Mouse (Mus musculus): Measurements from ENCODE around the gene Zswim3. TPM values are rescaled to one million over a fixed set of nuclear protein-coding genes. Genes with fewer than 3 reads are reported as not detected.
A peak's percentile ranks its signal among the peaks of the same experiment; 100 is the strongest.

The Zswim3 gene
- polyA plus RNA-seq, 1 experiment from 2014 or later: 8.9 TPM

- no peak overlapping the region for H3K9ac ChIP-seq (ENCODE audit: low read length)
- ATAC-seq (replicated peaks; ENCODE audit: low FRiP score, low TSS enrichment, low read depth) (no peak), DNase-seq (ENCODE audit: low spot score) (no peak)
- H3K36me3 ChIP-seq (ENCODE audit: control insufficient read depth, insufficient read depth, low read length): peaks cover 69% of the 10 kb centered on the region
- H3K4me1 ChIP-seq (replicated peaks; ENCODE audit: control insufficient read depth, insufficient read depth, low read length): peaks cover 19% of the 10 kb centered on the region
- no peaks in the 10 kb centered on the region for H3K27me3 ChIP-seq (replicated peaks; ENCODE audit: control insufficient read depth, insufficient read depth, low read length)
- no peak overlapping the region for H3K4me2 ChIP-seq (ENCODE audit: low read length)
- no peak overlapping the region for H3K4me3 ChIP-seq (ENCODE audit: low read depth, low read length)
- WGBS: 93% methylated on average over 15 of the region's 15 CpGs
- H3K27ac ChIP-seq (ENCODE audit: low read depth): no peak overlapping the region
- no peaks in the 10 kb centered on the region for H3K9me3 ChIP-seq (ENCODE audit: control insufficient read depth, low read length)
Measured at GRCm38 (mm10) chr2:164767812-164768540, 36.9 kb upstream of the Zswim3 start.

GRCm38 (mm10) chr2:164769258-164770037, 35.5 kb upstream of the Zswim3 start, which contains the start of gene Ube2c:
TSS of gene Ube2c (plus strand) at chr2:164769898.
- DNase-seq (ENCODE audit: low spot score): peak; percentile 98
- Histone ChIP-seq H3K4me2 (ENCODE audit: low read length) (peak within 1 kb of the TSS; percentile 83), H3K36me3 (ENCODE audit: control insufficient read depth, insufficient read depth, low read length) (peaks cover 61% of the 10 kb centered on the region), H3K27ac (ENCODE audit: low read depth) (peak within 1 kb of the TSS; percentile 73), H3K27me3 (replicated peaks; ENCODE audit: control insufficient read depth, insufficient read depth, low read length) (no peaks in the 10 kb centered on the region), H3K9me3 (ENCODE audit: control insufficient read depth, low read length) (no peaks in the 10 kb centered on the region), H3K4me3 (ENCODE audit: low read depth, low read length) (peak within 1 kb of the TSS; percentile 98), H3K4me1 (replicated peaks; ENCODE audit: control insufficient read depth, insufficient read depth, low read length) (peaks cover 19% of the 10 kb centered on the region), H3K9ac (ENCODE audit: low read length) (peak within 1 kb of the TSS; percentile 88)
- WGBS: 2% methylated on average over 53 of the region's 53 CpGs
- ATAC-seq (replicated peaks; ENCODE audit: low FRiP score, low TSS enrichment, low read depth): peak; percentile 98

- ATAC-seq (replicated peaks; ENCODE audit: low FRiP score, low TSS enrichment, low read depth): no peak
- 3% methylated on average over 15 of the region's 15 CpGs for WGBS
- H3K4me1 ChIP-seq (replicated peaks; ENCODE audit: control insufficient read depth, insufficient read depth, low read length): peaks cover 19% of the 10 kb centered on the region
- H3K9ac ChIP-seq (ENCODE audit: low read length): peak overlapping the region; percentile 88
- no peaks in the 10 kb centered on the region for H3K9me3 ChIP-seq (ENCODE audit: control insufficient read depth, low read length)
- peak; percentile 60 for DNase-seq (ENCODE audit: low spot score)
- H3K36me3 ChIP-seq (ENCODE audit: control insufficient read depth, insufficient read depth, low read length): peaks cover 54% of the 10 kb centered on the region
- H3K27ac ChIP-seq (ENCODE audit: low read depth): peak overlapping the region; percentile 51; the same call in 1 of the 2 replicates
- H3K27me3 ChIP-seq (replicated peaks; ENCODE audit: control insufficient read depth, insufficient read depth, low read length): no peaks in the 10 kb centered on the region
- peak overlapping the region; percentile 83 for H3K4me2 ChIP-seq (ENCODE audit: low read length)
- peak overlapping the region; percentile 98 for H3K4me3 ChIP-seq (ENCODE audit: low read depth, low read length)
Measured at GRCm38 (mm10) chr2:164770279-164770678, 34.6 kb upstream of the Zswim3 start.

- H3K4me1 ChIP-seq (replicated peaks; ENCODE audit: control insufficient read depth, insufficient read depth, low read length): peaks cover 19% of the 10 kb centered on the region
- 73% methylated on average over 8 of the region's 8 CpGs for WGBS
- H3K9me3 ChIP-seq (ENCODE audit: control insufficient read depth, low read length): no peaks in the 10 kb centered on the region
- peak overlapping the region; percentile 88; the same call in 1 of the 2 replicates for H3K9ac ChIP-seq (ENCODE audit: low read length)
- peaks cover 45% of the 10 kb centered on the region for H3K36me3 ChIP-seq (ENCODE audit: control insufficient read depth, insufficient read depth, low read length)
- H3K4me2 ChIP-seq (ENCODE audit: low read length): peak overlapping the region; percentile 83
- no peak overlapping the region for H3K27ac ChIP-seq (ENCODE audit: low read depth)
- no peak for ATAC-seq (replicated peaks; ENCODE audit: low FRiP score, low TSS enrichment, low read depth)
- H3K4me3 ChIP-seq (ENCODE audit: low read depth, low read length): peak overlapping the region; percentile 98
- no peak for DNase-seq (ENCODE audit: low spot score)
- H3K27me3 ChIP-seq (replicated peaks; ENCODE audit: control insufficient read depth, insufficient read depth, low read length): no peaks in the 10 kb centered on the region
Measured at GRCm38 (mm10) chr2:164771123-164771522, 33.8 kb upstream of the Zswim3 start.

GRCm38 (mm10) chr2:164773229-164773988, 31.5 kb upstream of the Zswim3 start:
- Histone ChIP-seq H3K27me3 (replicated peaks; ENCODE audit: control insufficient read depth, insufficient read depth, low read length) (no peaks in the 10 kb centered on the region), H3K4me1 (replicated peaks; ENCODE audit: control insufficient read depth, insufficient read depth, low read length) (peaks cover 19% of the 10 kb centered on the region), H3K9me3 (ENCODE audit: control insufficient read depth, low read length) (no peaks in the 10 kb centered on the region), H3K36me3 (ENCODE audit: control insufficient read depth, insufficient read depth, low read length) (peaks cover 23% of the 10 kb centered on the region), H3K27ac (ENCODE audit: low read depth) (no peak overlapping the region), H3K4me3 (ENCODE audit: low read depth, low read length) (no peak overlapping the region), H3K4me2 (ENCODE audit: low read length) (no peak overlapping the region), H3K9ac (ENCODE audit: low read length) (no peak overlapping the region)
- ATAC-seq (replicated peaks; ENCODE audit: low FRiP score, low TSS enrichment, low read depth) (no peak), DNase-seq (ENCODE audit: low spot score) (no peak)
- WGBS: 80% methylated on average over 14 of the region's 14 CpGs

GRCm38 (mm10) chr2:164773989-164774364, 30.9 kb upstream of the Zswim3 start:
- Histone ChIP-seq H3K9me3 (ENCODE audit: control insufficient read depth, low read length) (no peaks in the 10 kb centered on the region), H3K4me1 (replicated peaks; ENCODE audit: control insufficient read depth, insufficient read depth, low read length) (peaks cover 19% of the 10 kb centered on the region), H3K4me3 (ENCODE audit: low read depth, low read length) (no peak overlapping the region), H3K36me3 (ENCODE audit: control insufficient read depth, insufficient read depth, low read length) (peaks cover 22% of the 10 kb centered on the region), H3K9ac (ENCODE audit: low read length) (no peak overlapping the region), H3K4me2 (ENCODE audit: low read length) (no peak overlapping the region), H3K27ac (ENCODE audit: low read depth) (no peak overlapping the region), H3K27me3 (replicated peaks; ENCODE audit: control insufficient read depth, insufficient read depth, low read length) (no peaks in the 10 kb centered on the region)
- ATAC-seq (replicated peaks; ENCODE audit: low FRiP score, low TSS enrichment, low read depth): no peak
- DNase-seq (ENCODE audit: low spot score): no peak
- 77% methylated on average over 5 of the region's 5 CpGs for WGBS

GRCm38 (mm10) chr2:164776130-164776529, 28.8 kb upstream of the Zswim3 start:
- Histone ChIP-seq H3K9me3 (ENCODE audit: control insufficient read depth, low read length) (no peaks in the 10 kb centered on the region), H3K27ac (ENCODE audit: low read depth) (no peak overlapping the region), H3K36me3 (ENCODE audit: control insufficient read depth, insufficient read depth, low read length) (peaks cover 20% of the 10 kb centered on the region), H3K4me1 (replicated peaks; ENCODE audit: control insufficient read depth, insufficient read depth, low read length) (peaks cover 11% of the 10 kb centered on the region), H3K4me2 (ENCODE audit: low read length) (no peak overlapping the region), H3K4me3 (ENCODE audit: low read depth, low read length) (no peak overlapping the region), H3K9ac (ENCODE audit: low read length) (no peak overlapping the region), H3K27me3 (replicated peaks; ENCODE audit: control insufficient read depth, insufficient read depth, low read length) (no peaks in the 10 kb centered on the region)
- no peak for ATAC-seq (replicated peaks; ENCODE audit: low FRiP score, low TSS enrichment, low read depth)
- no peak for DNase-seq (ENCODE audit: low spot score)
- WGBS: 80% methylated on average over 6 of the region's 6 CpGs

GRCm38 (mm10) chr2:164776801-164777200, 28.1 kb upstream of the Zswim3 start:
- peaks cover 14% of the 10 kb centered on the region for H3K36me3 ChIP-seq (ENCODE audit: control insufficient read depth, insufficient read depth, low read length)
- no peaks in the 10 kb centered on the region for H3K9me3 ChIP-seq (ENCODE audit: control insufficient read depth, low read length)
- no peak for DNase-seq (ENCODE audit: low spot score)
- no peak overlapping the region for H3K27ac ChIP-seq (ENCODE audit: low read depth)
- H3K27me3 ChIP-seq (replicated peaks; ENCODE audit: control insufficient read depth, insufficient read depth, low read length): no peaks in the 10 kb centered on the region
- H3K9ac ChIP-seq (ENCODE audit: low read length): no peak overlapping the region
- H3K4me1 ChIP-seq (replicated peaks; ENCODE audit: control insufficient read depth, insufficient read depth, low read length): peaks cover 5% of the 10 kb centered on the region; the same call in 1 of the 2 replicates
- 64% methylated on average over 17 of the region's 17 CpGs for WGBS
- no peak overlapping the region for H3K4me2 ChIP-seq (ENCODE audit: low read length)
- no peak overlapping the region for H3K4me3 ChIP-seq (ENCODE audit: low read depth, low read length)
- ATAC-seq (replicated peaks; ENCODE audit: low FRiP score, low TSS enrichment, low read depth): no peak

Data from intestine, embryonic 14.5 days (tissue).